Mouse (Mus musculus) splenic B cell, adult 2 months (primary cell): ENCODE measurements at regions not wholly inside any gene's neighbourhood (a gene's known extent, or its start where the extent isn't known, plus 50 kb on each side); places are given as distances from the start of the nearest gene placed in this dataset.
"Not testable (repeated sequence)": the region's sequence is repeated elsewhere in the genome, so short reads cannot be mapped to it uniquely, and the experiment has no call there.

Experiments used
- DNase-seq: peaks from one replicate; pipeline ENCODE4 v3.0.0-alpha.2; 2011; ENCODE audit warnings: low read depth, low spot score
- H3K27me3 ChIP-seq: 2 replicates; pipeline ENCODE4 v1.6.1; 2012; ENCODE audit warnings: mild to moderate bottlenecking, low read length, moderate library complexity, mixed read lengths; ENCODE audit not compliant: control insufficient read depth, poor library complexity, insufficient read depth, severe bottlenecking
- H3K36me3 ChIP-seq: 2 replicates; pipeline ENCODE4 v1.6.1; 2012; ENCODE audit warnings: mild to moderate bottlenecking, low read length, moderate library complexity, mixed read lengths; ENCODE audit not compliant: control insufficient read depth, poor library complexity, insufficient read depth, severe bottlenecking

DNA sequence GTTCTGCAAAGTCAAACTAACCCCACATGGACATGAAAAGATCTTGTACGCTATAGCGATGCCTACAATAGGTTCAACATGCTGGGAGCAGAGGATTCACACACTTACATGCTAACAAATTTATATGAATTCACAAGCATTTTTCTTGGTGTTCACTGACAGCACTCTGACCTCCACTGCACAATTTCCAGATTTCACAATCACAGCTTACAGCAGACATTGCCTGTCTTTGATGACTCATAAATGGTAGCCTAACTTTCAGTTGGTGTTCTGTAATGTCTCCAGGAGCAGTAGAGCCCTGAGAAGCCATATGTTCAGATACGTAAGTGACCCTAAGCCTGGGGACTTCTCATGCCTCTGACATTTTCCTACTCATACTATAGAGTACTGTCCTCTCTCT is 640.1 kb upstream of the Map3k7 start:
- DNase-seq, result no peak
- Histone ChIP-seq H3K36me3 (no peaks in the 10 kb centered on the region), H3K27me3 (no peaks in the 10 kb centered on the region)

DNA sequence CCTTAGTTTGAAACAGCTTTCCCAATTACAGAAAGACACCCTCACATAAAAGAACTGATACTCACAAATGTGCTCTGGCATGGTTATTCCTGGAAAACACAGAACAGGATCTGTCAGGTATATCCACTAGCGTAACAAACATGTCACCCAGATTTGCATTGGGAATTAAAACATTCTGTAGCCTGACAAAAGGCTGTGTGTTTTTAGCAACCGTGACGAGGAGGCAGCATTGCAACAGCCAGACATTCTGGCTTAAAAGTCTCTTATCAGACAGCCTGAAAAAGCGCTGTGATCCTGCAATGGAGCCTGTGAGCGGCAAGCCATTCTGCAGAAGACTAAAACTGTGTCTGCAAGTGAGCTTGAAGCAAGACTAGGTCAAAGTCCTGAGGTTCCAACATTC is 635.1 kb upstream of the Map3k7 start:
- DNase-seq, result no peak
- H3K36me3 ChIP-seq, result no peaks in the 10 kb centered on the region
- H3K27me3 ChIP-seq, result no peaks in the 10 kb centered on the region

DNA sequence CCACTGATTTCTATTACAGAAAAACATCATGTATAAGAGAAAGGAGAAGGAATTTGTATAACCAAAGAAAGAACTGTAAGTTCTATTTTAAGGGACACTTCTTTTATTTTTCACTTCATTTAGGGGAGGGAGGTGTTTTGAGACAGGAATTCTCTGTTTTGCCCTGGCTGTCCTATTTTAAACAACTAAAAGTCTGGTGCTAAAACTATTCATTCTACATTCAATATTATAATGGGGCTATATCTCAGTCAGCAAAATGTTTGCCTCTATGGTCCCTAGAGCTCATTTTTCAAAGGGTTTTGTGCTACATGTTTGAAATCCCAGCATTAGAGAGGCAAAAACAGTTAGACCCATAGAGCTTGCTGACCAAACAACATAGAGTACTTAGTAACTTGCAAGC is 632.8 kb upstream of the Map3k7 start:
- DNase-seq, result no peak
- Histone ChIP-seq H3K36me3 (no peaks in the 10 kb centered on the region), H3K27me3 (no peaks in the 10 kb centered on the region)

- Histone ChIP-seq H3K36me3 (no peaks in the 10 kb centered on the region), H3K27me3 (no peaks in the 10 kb centered on the region)
- DNase-seq, result no peak
Measured at GRCm38 (mm10) chr4:31335686-31336085, 628.2 kb upstream of the Map3k7 start.

- no peaks in the 10 kb centered on the region for H3K36me3 ChIP-seq
- no peaks in the 10 kb centered on the region for H3K27me3 ChIP-seq
- DNase-seq, result no peak
Measured at GRCm38 (mm10) chr4:31337980-31338379, 625.9 kb upstream of the Map3k7 start.

- H3K36me3 ChIP-seq, result no peaks in the 10 kb centered on the region
- no peaks in the 10 kb centered on the region for H3K27me3 ChIP-seq
- no peak for DNase-seq
Measured at GRCm38 (mm10) chr4:31343312-31344248, 620.3 kb upstream of the Map3k7 start.

GRCm38 (mm10) chr4:31354046-31354445 is 609.9 kb upstream of the Map3k7 start:
- H3K27me3 ChIP-seq, H3K36me3 ChIP-seq, DNase-seq: not testable (repeated sequence)

GRCm38 (mm10) chr4:31354953-31355352 is 608.9 kb upstream of the Map3k7 start:
- Histone ChIP-seq H3K27me3 (no peaks in the 10 kb centered on the region), H3K36me3 (no peaks in the 10 kb centered on the region)
- DNase-seq, result no peak

GRCm38 (mm10) chr4:31366172-31366571 is 597.7 kb upstream of the Map3k7 start:
- Histone ChIP-seq H3K27me3 (no peaks in the 10 kb centered on the region), H3K36me3 (no peaks in the 10 kb centered on the region)
- DNase-seq, result no peak

DNA sequence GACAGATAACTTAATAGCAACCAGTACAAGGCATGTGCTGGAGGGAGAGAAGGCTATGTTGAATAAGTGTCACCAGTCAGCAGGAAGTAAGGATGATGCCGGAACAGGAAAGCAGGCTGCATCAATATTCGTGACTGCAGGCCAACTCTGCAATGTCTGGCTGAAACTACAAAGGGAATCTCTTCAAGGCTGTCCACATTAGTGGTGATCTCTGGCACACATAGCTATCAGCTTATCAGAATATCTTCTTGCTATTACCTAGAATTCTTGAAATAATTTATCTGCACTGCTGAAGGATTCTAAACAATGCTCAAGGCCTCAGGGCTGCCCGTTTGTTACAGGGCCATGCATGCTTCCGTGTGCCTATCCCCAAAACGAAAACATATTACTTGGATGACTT is 596.9 kb upstream of the Map3k7 start:
- H3K27me3 ChIP-seq, result no peaks in the 10 kb centered on the region
- no peak for DNase-seq
- H3K36me3 ChIP-seq, result no peaks in the 10 kb centered on the region

- H3K36me3 ChIP-seq, result no peaks in the 10 kb centered on the region
- no peak for DNase-seq
- no peaks in the 10 kb centered on the region for H3K27me3 ChIP-seq
Measured at GRCm38 (mm10) chr4:31370062-31370461, 593.8 kb upstream of the Map3k7 start.

- DNase-seq, result no peak
- H3K36me3 ChIP-seq, result no peaks in the 10 kb centered on the region
- H3K27me3 ChIP-seq, result no peaks in the 10 kb centered on the region
Measured at GRCm38 (mm10) chr4:31381069-31381969, 582.6 kb upstream of the Map3k7 start.

DNA sequence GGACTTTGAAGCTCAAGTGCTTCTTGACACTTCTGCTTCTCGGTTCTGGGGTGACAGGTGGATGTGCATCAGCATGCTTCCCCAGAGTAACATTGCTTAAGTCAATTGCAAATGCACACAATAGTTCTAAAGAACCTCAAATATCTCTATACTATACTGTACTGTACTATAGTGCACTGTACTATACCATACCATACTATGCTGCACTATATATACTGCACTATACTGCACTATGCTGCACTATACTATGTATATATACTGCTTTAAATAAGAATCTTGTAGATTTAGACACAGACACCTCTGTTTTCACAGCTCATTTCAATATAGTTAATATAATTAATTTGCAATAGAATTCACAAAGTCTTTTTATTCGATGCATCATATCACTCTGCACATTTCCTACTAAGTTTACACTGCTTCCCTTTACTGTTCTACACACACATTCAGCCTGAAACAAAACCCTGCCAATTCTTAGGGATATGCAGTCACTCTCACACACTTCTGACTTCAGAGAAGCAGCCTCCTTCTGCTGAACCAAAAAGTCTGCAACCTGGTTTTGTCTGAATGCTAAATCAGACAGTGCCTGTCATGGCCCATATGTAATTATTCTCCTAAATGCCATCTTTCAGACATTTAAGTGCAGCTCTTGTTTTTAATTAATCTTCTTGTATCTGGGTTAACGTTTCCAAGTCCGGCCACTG is 570.8 kb upstream of the Map3k7 start:
- no peaks in the 10 kb centered on the region for H3K27me3 ChIP-seq
- H3K36me3 ChIP-seq, result no peaks in the 10 kb centered on the region
- no peak for DNase-seq

- Histone ChIP-seq H3K36me3 (no peaks in the 10 kb centered on the region), H3K27me3 (no peaks in the 10 kb centered on the region)
- no peak for DNase-seq
Measured at GRCm38 (mm10) chr4:31395538-31395937, 568.4 kb upstream of the Map3k7 start.
